31 mouse cellular contexts compared by ENCODE assay signal in genomic region chr3:80702173-80702572, GRCm38 (mm10).
A peak's percentile ranks its signal among the peaks of the same experiment; 100 is the strongest.
DNase-seq lines count a peak whose midpoint lies in the region; ATAC-seq lines count a peak whose summit lies in the region.
"Had no signal": no experiment of that assay in that cellular context is flagged by ENCODE, and none has a peak within 500 bp of the region (broad histone marks: within the 10 kb centered on the region; RNA-seq: fewer than 3 reads in every experiment).

No protein-coding gene starts in this region.

- ATAC-seq in kidney, embryonic 14.5 days (ENCODE audit: low FRiP score, low TSS enrichment): no peak
- peak; percentile 83 for ATAC-seq in lung, embryonic 16.5 days (ENCODE audit: low read depth)
- ATAC-seq in hindbrain, embryonic 12.5 days (ENCODE audit: low FRiP score): no peak
- ATAC-seq: CD4-positive, CD25-positive, alpha-beta regulatory T cell, adult 4 months; intestine, postnatal 0 days; midbrain, embryonic 13.5 days had no signal

- H3K27ac ChIP-seq in kidney, embryonic 14.5 days (ENCODE audit: low read depth, low read length): no peak overlapping the region
- H3K27ac ChIP-seq in lung, embryonic 16.5 days (ENCODE audit: low read length): peak overlapping the region; percentile 37; the same call in 1 of the 2 replicates
- no peak overlapping the region for H3K27ac ChIP-seq in hindbrain, embryonic 12.5 days
- H3K27ac ChIP-seq: forebrain, embryonic 12.5 days; heart, embryonic 10.5 days; heart, embryonic 15.5 days; hindbrain, embryonic 13.5 days; liver, embryonic 14.5 days; macrophage; midbrain, embryonic 13.5 days; neural tube, embryonic 15.5 days; stomach, embryonic 15.5 days had no signal

- H3K4me1 ChIP-seq in kidney, embryonic 14.5 days (ENCODE audit: control insufficient read depth, insufficient read depth, low read length): no peaks in the 10 kb centered on the region
- H3K4me1 ChIP-seq in lung, embryonic 16.5 days (replicated peaks; ENCODE audit: control insufficient read depth, insufficient read depth, low read length): no peaks in the 10 kb centered on the region
- H3K4me1 ChIP-seq in hindbrain, embryonic 12.5 days: no peaks in the 10 kb centered on the region
- H3K4me1 ChIP-seq: forebrain, embryonic 12.5 days; heart, embryonic 10.5 days; heart, embryonic 15.5 days; hindbrain, embryonic 13.5 days; midbrain, embryonic 13.5 days; neural tube, embryonic 15.5 days; stomach, embryonic 15.5 days had no signal

- no peaks in the 10 kb centered on the region for H3K27me3 ChIP-seq in kidney, embryonic 14.5 days (ENCODE audit: control insufficient read depth, insufficient read depth, low read length)
- no peaks in the 10 kb centered on the region for H3K27me3 ChIP-seq in lung, embryonic 16.5 days (ENCODE audit: control insufficient read depth, insufficient read depth, low read depth, low read length)
- H3K27me3 ChIP-seq in hindbrain, embryonic 12.5 days: no peaks in the 10 kb centered on the region
- H3K27me3 ChIP-seq: forebrain, embryonic 12.5 days; heart, embryonic 15.5 days; hindbrain, embryonic 13.5 days; midbrain, embryonic 13.5 days; neural tube, embryonic 15.5 days; stomach, embryonic 15.5 days had no signal

- DNase-seq in kidney, postnatal 14 days: peak; percentile 34
- DNase-seq in brain, adult 2 months (ENCODE audit: low read depth, low spot score): peak; percentile 67
- peak; percentile 50 for DNase-seq in lung, postnatal 36 days
- no peak for DNase-seq in right cerebral cortex, postnatal 4 days
- DNase-seq: adrenal gland, postnatal 25 days; cerebellum, adult 18-20 months; cerebellum, postnatal 10 days; gastrocnemius, postnatal 25 days; heart, adult 11 months; heart, postnatal 36 days; kidney, postnatal 25 days; layer of hippocampus, postnatal 36 days; liver; retina, postnatal 1 day; right cerebral cortex, postnatal 14 days; thymus, postnatal 36 days had no signal

- WGBS in kidney, embryonic 14.5 days: 44% methylated on average over 3 of the region's 3 CpGs
- WGBS in lung, embryonic 16.5 days: 60% methylated on average over 3 of the region's 3 CpGs
- 93% methylated on average over 3 of the region's 3 CpGs for WGBS in hindbrain, embryonic 12.5 days

- no peak overlapping the region for H3K4me2 ChIP-seq in kidney, embryonic 14.5 days (replicated peaks; ENCODE audit: low read depth, low read length)
- H3K4me2 ChIP-seq in lung, embryonic 16.5 days (ENCODE audit: low read depth, low read length): no peak overlapping the region
- no peak overlapping the region for H3K4me2 ChIP-seq in hindbrain, embryonic 12.5 days (replicated peaks)
- H3K4me2 ChIP-seq: forebrain, embryonic 12.5 days; heart, embryonic 15.5 days; hindbrain, embryonic 13.5 days; midbrain, embryonic 13.5 days; neural tube, embryonic 15.5 days; stomach, embryonic 15.5 days had no signal

- H3K9ac ChIP-seq in kidney, embryonic 14.5 days (ENCODE audit: low read depth, low read length): no peak overlapping the region
- no peak overlapping the region for H3K9ac ChIP-seq in lung, embryonic 16.5 days (ENCODE audit: low read length)
- H3K9ac ChIP-seq in hindbrain, embryonic 12.5 days: no peak overlapping the region
- H3K9ac ChIP-seq: forebrain, embryonic 12.5 days; heart, embryonic 15.5 days; hindbrain, embryonic 13.5 days; liver, embryonic 14.5 days; midbrain, embryonic 13.5 days; neural tube, embryonic 15.5 days; stomach, embryonic 15.5 days had no signal

- H3K9me3 ChIP-seq in kidney, embryonic 14.5 days (ENCODE audit: control insufficient read depth, low read length): no peaks in the 10 kb centered on the region
- no peaks in the 10 kb centered on the region for H3K9me3 ChIP-seq in lung, embryonic 16.5 days (ENCODE audit: control insufficient read depth, low read length)
- H3K9me3 ChIP-seq in hindbrain, embryonic 12.5 days (replicated peaks): no peaks in the 10 kb centered on the region
- H3K9me3 ChIP-seq: forebrain, embryonic 12.5 days; heart, embryonic 10.5 days; heart, embryonic 15.5 days; hindbrain, embryonic 13.5 days; midbrain, embryonic 13.5 days; neural tube, embryonic 15.5 days; stomach, embryonic 15.5 days had no signal

- H3K36me3 ChIP-seq in kidney, embryonic 14.5 days (ENCODE audit: control insufficient read depth, insufficient read depth, low read length): no peaks in the 10 kb centered on the region
- no peaks in the 10 kb centered on the region for H3K36me3 ChIP-seq in lung, embryonic 16.5 days (ENCODE audit: control insufficient read depth, insufficient read depth, low read length)
- H3K36me3 ChIP-seq in hindbrain, embryonic 12.5 days: peaks cover 8% of the 10 kb centered on the region; the same call in 1 of the 2 replicates
- H3K36me3 ChIP-seq: heart, embryonic 10.5 days; heart, embryonic 15.5 days; stomach, embryonic 15.5 days had no signal

- no peak overlapping the region for H3K4me3 ChIP-seq in kidney, embryonic 14.5 days (ENCODE audit: low read length)
- no peak overlapping the region for H3K4me3 ChIP-seq in lung, embryonic 16.5 days (ENCODE audit: low read length)
- no peak overlapping the region for H3K4me3 ChIP-seq in hindbrain, embryonic 12.5 days
- H3K4me3 ChIP-seq: erythroblast, embryonic 14.5 days; forebrain, embryonic 12.5 days; heart, embryonic 10.5 days; heart, embryonic 15.5 days; hindbrain, embryonic 13.5 days; midbrain, embryonic 13.5 days; neural tube, embryonic 15.5 days; stomach, embryonic 15.5 days had no signal
